Mouse (Mus musculus) CH12.LX (cell line): ENCODE data around the gene Plekhj1.

Experiments
- CHD2 ChIP-seq: IDR thresholded peaks from 2 replicates; pipeline ENCODE4 v1.6.1; 2011; ENCODE audit warnings: low read length, improper control_type of control experiment
- CTCF ChIP-seq, 2 experiments: IDR thresholded peaks in 1 of 2; conservative IDR thresholded peaks in 1 of 2; 2 replicates each; pipeline ENCODE4 v1.5.1; 2011 to 2012; ENCODE audit warnings: low read depth in 2 of 2, low read length in 2 of 2, improper control_type of control experiment in 1 of 2, inconsistent platforms in 1 of 2, mild to moderate bottlenecking in 1 of 2, moderate library complexity in 1 of 2
- E2F4 ChIP-seq: IDR thresholded peaks from 2 replicates; pipeline ENCODE4 v1.6.1; 2011; ENCODE audit warnings: low read depth, low read length, improper control_type of control experiment; ENCODE audit not compliant: insufficient replicate concordance
- GABPA ChIP-seq: IDR thresholded peaks from 2 replicates; pipeline ENCODE4 v1.6.1; 2012; ENCODE audit warnings: low read depth, low read length, improper control_type of control experiment, inconsistent platforms; ENCODE audit not compliant: insufficient replicate concordance
- JUND ChIP-seq: conservative IDR thresholded peaks from 2 replicates; pipeline ENCODE4 v1.6.1; 2011; ENCODE audit warnings: low read depth, low read length, improper control_type of control experiment
- MAX ChIP-seq: IDR thresholded peaks from 2 replicates; pipeline ENCODE4 v1.6.1; 2011; ENCODE audit warnings: low read length, improper control_type of control experiment
- POLR2A ChIP-seq: IDR thresholded peaks from 2 replicates; pipeline ENCODE4 v1.6.1; 2011; ENCODE audit warnings: low read depth, mild to moderate bottlenecking, improper control_type of control experiment, low read length
- POLR2AphosphoS2 ChIP-seq: IDR thresholded peaks from 2 replicates; pipeline ENCODE4 v1.6.1; 2011; ENCODE audit warnings: low read depth, low read length, improper control_type of control experiment
- RCOR1 ChIP-seq: conservative IDR thresholded peaks from 2 replicates; pipeline ENCODE4 v1.6.1; 2012; ENCODE audit warnings: low read depth, mild to moderate bottlenecking, inconsistent platforms, low read length, improper control_type of control experiment
- USF1 ChIP-seq: IDR thresholded peaks from 2 replicates; pipeline ENCODE4 v1.6.1; 2014; ENCODE audit warnings: low read depth, mild to moderate bottlenecking, inconsistent platforms, low read length, improper control_type of control experiment

GRCm38 (mm10) chr10:80831136-80831535 is 32.7 kb upstream of the Plekhj1 start:
- TF ChIP-seq MAX: no peak
- no peak for TF ChIP-seq JUND
- no peak for TF ChIP-seq E2F4
- no peak for TF ChIP-seq CHD2
- TF ChIP-seq GABPA: no peak
- TF ChIP-seq POLR2AphosphoS2: no peak
- TF ChIP-seq POLR2A: no peak
- TF ChIP-seq RCOR1: no peak
- TF ChIP-seq USF1: no peak
- TF ChIP-seq CTCF (conservative IDR thresholded peaks at IDR 0.05 in 1 of 2, IDR thresholded peaks at IDR 0.05 in 1 of 2; ENCODE audit: low read depth in 2 of 2, low read length in 2 of 2): no peak
